ENCODE assay signal across 8 mouse cellular contexts in the genomic region with DNA sequence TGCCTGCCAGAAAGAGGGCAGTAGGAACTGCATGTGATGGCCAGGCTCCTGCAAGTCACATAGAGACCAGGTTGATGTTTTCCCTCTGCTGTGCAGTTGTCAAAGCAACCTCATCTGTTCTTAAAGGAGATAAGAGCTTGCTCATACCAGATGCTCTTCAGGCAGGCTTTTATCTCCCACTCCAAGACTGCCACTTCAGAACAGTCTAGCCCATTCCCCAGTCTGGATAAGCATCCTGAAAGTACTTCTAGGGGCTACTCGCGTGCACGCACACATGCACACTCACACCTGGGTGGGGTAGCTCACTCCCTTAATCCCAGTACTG.
DNase-seq lines count a peak whose midpoint lies in the region; ATAC-seq and TF ChIP-seq lines count a peak whose summit lies in the region.

No protein-coding gene starts in this region.

- H3K27me3 ChIP-seq in heart, embryonic 15.5 days: no peaks in the 10 kb centered on the region
- peaks cover 48% of the 10 kb centered on the region for H3K27me3 ChIP-seq in G1E (ENCODE audit: insufficient read depth, low read length)
- 0 out of 2 replicates have a peak, but pooled peaks cover 6% of the 10 kb centered on the region for H3K27me3 ChIP-seq in liver, embryonic 12.5 days (replicated peaks)

- H3K27ac ChIP-seq in heart, embryonic 15.5 days: peak overlapping the region; percentile 69
- peak overlapping the region; percentile 92 for H3K27ac ChIP-seq in liver, embryonic 12.5 days

- H3K4me1 ChIP-seq in heart, embryonic 15.5 days (replicated peaks): peaks cover 81% of the 10 kb centered on the region
- peaks cover 91% of the 10 kb centered on the region for H3K4me1 ChIP-seq in G1E (ENCODE audit: insufficient read depth, low read depth, low read length)
- peaks cover 74% of the 10 kb centered on the region for H3K4me1 ChIP-seq in liver, embryonic 12.5 days

- H3K4me2 ChIP-seq in heart, embryonic 15.5 days: no peak overlapping the region
- H3K4me2 ChIP-seq in liver, embryonic 12.5 days: peak overlapping the region; percentile 71

- no peak for ATAC-seq in heart, embryonic 15.5 days (replicated peaks; ENCODE audit: insufficient number of reproducible peaks, insufficient read depth, low FRiP score, low read depth)
- ATAC-seq in G1E (ENCODE audit: extremely low read depth, insufficient number of reproducible peaks, low FRiP score, poor library complexity, severe bottlenecking): peak; percentile 81
- peak; percentile 93 for ATAC-seq in liver, embryonic 12.5 days
- ATAC-seq in CD4-positive, CD25-positive, alpha-beta regulatory T cell, adult 4 months: no peak

- no peak overlapping the region for H3K9ac ChIP-seq in heart, embryonic 15.5 days
- H3K9ac ChIP-seq in liver, embryonic 12.5 days: peak overlapping the region; percentile 53

- DNase-seq in heart, postnatal 25 days (ENCODE audit: low spot score): no peak
- peak; percentile 31 for DNase-seq in G1E (ENCODE audit: low spot score)
- DNase-seq in c-Kit-positive CD71-positive TER-119-positive erythroid progenitor cells, embryonic 14.5 days (ENCODE audit: low spot score): peak; percentile 68
- no peak for DNase-seq in ovary, postnatal 36 days (ENCODE audit: low spot score)
- DNase-seq in spleen, adult 18-20 months: no peak

- intact Hi-C loops in heart, postnatal 25 days (cut with DNase I): no loop called here

- H3K36me3 ChIP-seq in heart, embryonic 15.5 days: no peaks in the 10 kb centered on the region
- H3K36me3 ChIP-seq in G1E (replicated peaks): no peaks in the 10 kb centered on the region
- no peaks in the 10 kb centered on the region for H3K36me3 ChIP-seq in liver, embryonic 12.5 days

- no peaks in the 10 kb centered on the region for H3K9me3 ChIP-seq in heart, embryonic 15.5 days (replicated peaks)
- no peaks in the 10 kb centered on the region for H3K9me3 ChIP-seq in G1E (replicated peaks)
- H3K9me3 ChIP-seq in liver, embryonic 12.5 days (replicated peaks): no peaks in the 10 kb centered on the region

- TF ChIP-seq CTCF in G1E (IDR thresholded peaks at IDR 0.05; ENCODE audit: low read depth, low read length): no peak

- H3K4me3 ChIP-seq in heart, embryonic 15.5 days: no peak overlapping the region
- peak overlapping the region; percentile 13; the same call in 1 of the 2 replicates for H3K4me3 ChIP-seq in G1E (ENCODE audit: low read depth, low read length)
- peak overlapping the region; percentile 37 for H3K4me3 ChIP-seq in liver, embryonic 12.5 days

- WGBS in heart, embryonic 15.5 days: 9% methylated on average over 3 of the region's 3 CpGs
- 12% methylated on average over 3 of the region's 3 CpGs for WGBS in liver, embryonic 12.5 days (ENCODE audit: insufficient replicate concordance)

Comparison
In these comparisons a context has a peak if more than half of its experiments do, and no peak if none do; other contexts are left out.
1. ATAC-seq: peak in G1E (single experiment) and liver, embryonic 12.5 days (single experiment); none in heart, embryonic 15.5 days (single experiment) and CD4-positive, CD25-positive, alpha-beta regulatory T cell, adult 4 months (single experiment).
2. DNase-seq: peak in G1E (single experiment) and c-Kit-positive CD71-positive TER-119-positive erythroid progenitor cells, embryonic 14.5 days (single experiment); none in heart, postnatal 25 days (single experiment), ovary, postnatal 36 days (single experiment) and spleen, adult 18-20 months (0 of 2).